8 mouse cellular contexts compared by ENCODE assay signal in the genomic region with DNA sequence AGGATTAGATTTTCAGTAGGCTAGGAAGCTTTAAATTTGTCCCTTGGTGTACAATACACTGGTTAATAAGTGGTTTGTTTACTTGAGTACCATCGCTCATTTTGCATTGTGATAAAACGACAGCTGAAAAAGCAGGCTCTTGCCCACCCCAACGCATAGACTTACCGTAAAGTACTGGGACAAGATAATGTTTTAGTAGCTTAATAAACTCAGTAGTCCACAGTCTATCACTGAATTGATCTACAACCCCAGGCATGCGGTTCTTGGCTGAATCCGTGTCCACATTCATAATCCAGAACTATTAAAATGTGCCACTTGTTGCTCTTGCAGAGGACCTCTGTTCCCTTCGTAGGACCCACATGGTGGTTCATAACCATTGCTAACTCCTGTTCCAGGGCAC. TPM values are rescaled to one million over a fixed set of nuclear protein-coding genes. Genes with fewer than 3 reads are reported as not detected.
DNase-seq lines count a peak whose midpoint lies in the region; ATAC-seq lines count a peak whose summit lies in the region.

No protein-coding gene starts in this region.

- no peaks in the 10 kb centered on the region for H3K36me3 ChIP-seq in lung, embryonic 15.5 days
- H3K36me3 ChIP-seq in forebrain, embryonic 10.5 days (replicated peaks): peaks cover 15% of the 10 kb centered on the region
- H3K36me3 ChIP-seq in limb, embryonic 11.5 days (ENCODE audit: control insufficient read depth, insufficient read depth, low read length): no peaks in the 10 kb centered on the region
- H3K36me3 ChIP-seq in neural tube, embryonic 15.5 days: no peaks in the 10 kb centered on the region

- H3K27me3 ChIP-seq in lung, embryonic 15.5 days: no peaks in the 10 kb centered on the region
- no peaks in the 10 kb centered on the region for H3K27me3 ChIP-seq in forebrain, embryonic 10.5 days (ENCODE audit: poor library complexity, severe bottlenecking)
- no peaks in the 10 kb centered on the region for H3K27me3 ChIP-seq in limb, embryonic 11.5 days (ENCODE audit: control insufficient read depth, insufficient read depth, low read length)
- H3K27me3 ChIP-seq in neural tube, embryonic 15.5 days (replicated peaks): no peaks in the 10 kb centered on the region

- H3K9ac ChIP-seq in lung, embryonic 15.5 days: peak overlapping the region; percentile 79
- H3K9ac ChIP-seq in limb, embryonic 11.5 days (ENCODE audit: low read length): no peak overlapping the region
- H3K9ac ChIP-seq in neural tube, embryonic 15.5 days (replicated peaks): peak overlapping the region; percentile 46

- peak overlapping the region; percentile 70 for H3K4me3 ChIP-seq in lung, embryonic 15.5 days
- peak overlapping the region; percentile 93 for H3K4me3 ChIP-seq in forebrain, embryonic 10.5 days
- peak overlapping the region; percentile 81 for H3K4me3 ChIP-seq in limb, embryonic 11.5 days (ENCODE audit: low read depth, low read length)
- peak overlapping the region; percentile 94 for H3K4me3 ChIP-seq in neural tube, embryonic 15.5 days (replicated peaks)

- no peak overlapping the region for H3K27ac ChIP-seq in lung, embryonic 15.5 days
- H3K27ac ChIP-seq in forebrain, embryonic 10.5 days: no peak overlapping the region
- no peak overlapping the region for H3K27ac ChIP-seq in limb, embryonic 11.5 days (replicated peaks; ENCODE audit: low read depth, low read length)
- no peak overlapping the region for H3K27ac ChIP-seq in neural tube, embryonic 15.5 days (replicated peaks)

- H3K9me3 ChIP-seq in lung, embryonic 15.5 days: no peaks in the 10 kb centered on the region
- H3K9me3 ChIP-seq in forebrain, embryonic 10.5 days: no peaks in the 10 kb centered on the region
- H3K9me3 ChIP-seq in limb, embryonic 11.5 days (ENCODE audit: control insufficient read depth, low read length): no peaks in the 10 kb centered on the region
- H3K9me3 ChIP-seq in neural tube, embryonic 15.5 days (replicated peaks): no peaks in the 10 kb centered on the region

- 46% methylated on average over 7 of the region's 7 CpGs for WGBS in lung, embryonic 15.5 days
- WGBS in forebrain, embryonic 10.5 days: 85% methylated on average over 7 of the region's 7 CpGs
- 88% methylated on average over 7 of the region's 7 CpGs for WGBS in limb, embryonic 11.5 days
- WGBS in neural tube, embryonic 15.5 days: 41% methylated on average over 7 of the region's 7 CpGs

- peaks cover 24% of the 10 kb centered on the region for H3K4me1 ChIP-seq in lung, embryonic 15.5 days
- peaks cover 34% of the 10 kb centered on the region for H3K4me1 ChIP-seq in forebrain, embryonic 10.5 days
- H3K4me1 ChIP-seq in limb, embryonic 11.5 days (ENCODE audit: control insufficient read depth, insufficient read depth, low read length): peaks cover 7% of the 10 kb centered on the region; the same call in 1 of the 2 replicates
- peaks cover 35% of the 10 kb centered on the region for H3K4me1 ChIP-seq in neural tube, embryonic 15.5 days

- ATAC-seq in lung, embryonic 15.5 days (ENCODE audit: borderline replicate concordance, extremely low read depth, low FRiP score, low TSS enrichment): no peak
- no peak for ATAC-seq in limb, embryonic 11.5 days (ENCODE audit: insufficient number of reproducible peaks, low FRiP score, low TSS enrichment, low read depth)
- no peak for ATAC-seq in neural tube, embryonic 15.5 days (ENCODE audit: low FRiP score)

- no peak for DNase-seq in lung, postnatal 25 days (ENCODE audit: low spot score)
- DNase-seq in forebrain, embryonic 10.5 days (ENCODE audit: extremely low spot score, low spot score): no peak
- DNase-seq in limb, embryonic 11.5 days (ENCODE audit: low spot score): no peak
- no peak for DNase-seq in cerebellum, adult 8-10 months
- DNase-seq in urinary bladder, postnatal 14 days (ENCODE audit: low spot score): no peak
- DNase-seq in ovary, postnatal 36 days (ENCODE audit: low spot score): no peak

- peak overlapping the region; percentile 66 for H3K4me2 ChIP-seq in lung, embryonic 15.5 days
- H3K4me2 ChIP-seq in limb, embryonic 11.5 days (ENCODE audit: low read depth, severe bottlenecking): peak overlapping the region; percentile 50
- peak overlapping the region; percentile 78 for H3K4me2 ChIP-seq in neural tube, embryonic 15.5 days

RNA-seq across cellular contexts. Expression of a gene that starts 1.8 kb away (rescaled TPM):
- polyA plus RNA-seq in lung, embryonic 15.5 days (2015; fragmentation: Nextera tagmentation; extraction: Ambion mirVana): 35.7 and 37.9 TPM in 2 replicates
- polyA plus RNA-seq in forebrain, embryonic 10.5 days (2016; fragmentation: Nextera tagmentation; extraction: Ambion mirVana): 30.1 and 30.8 TPM in 2 replicates
- 33.8 and 34.0 TPM in 2 replicates for polyA plus RNA-seq in limb, embryonic 11.5 days (2014; fragmentation: Nextera tagmentation; extraction: Ambion mirVana)
- polyA plus RNA-seq in neural tube, embryonic 15.5 days (2015; fragmentation: Nextera tagmentation; extraction: Ambion mirVana): 39.6 and 42.3 TPM in 2 replicates

RNA-seq across cellular contexts. Expression of a gene that starts 2.0 kb away (rescaled TPM):
- 66.7 and 70.2 TPM in 2 replicates for polyA plus RNA-seq in lung, embryonic 15.5 days (2015; fragmentation: Nextera tagmentation; extraction: Ambion mirVana)
- 79.5 and 82.0 TPM in 2 replicates for polyA plus RNA-seq in forebrain, embryonic 10.5 days (2016; fragmentation: Nextera tagmentation; extraction: Ambion mirVana)
- 71.1 and 72.5 TPM in 2 replicates for polyA plus RNA-seq in limb, embryonic 11.5 days (2014; fragmentation: Nextera tagmentation; extraction: Ambion mirVana)
- 54.6 and 58.3 TPM in 2 replicates for polyA plus RNA-seq in neural tube, embryonic 15.5 days (2015; fragmentation: Nextera tagmentation; extraction: Ambion mirVana)
